Comparison of ENCODE assay signal across 10 mouse cellular contexts in the genomic region with DNA sequence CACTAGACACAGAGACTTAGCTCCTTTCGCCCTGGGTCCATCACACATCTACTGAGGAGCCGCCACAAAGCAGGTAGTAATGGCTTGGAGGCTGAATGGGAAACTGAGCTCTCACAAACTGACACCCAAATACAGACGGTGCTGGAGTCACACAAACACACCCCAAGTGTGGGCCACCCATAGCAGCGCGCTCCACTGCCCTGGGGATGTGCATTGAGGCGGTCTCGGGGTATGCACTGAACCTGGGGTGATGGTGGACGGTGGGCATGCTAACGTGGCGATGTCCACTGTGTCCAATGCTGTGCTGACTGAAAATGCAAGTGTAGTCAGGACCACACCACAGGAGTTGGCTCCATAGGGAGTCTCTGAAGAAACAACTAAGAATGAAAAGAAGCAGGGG. TPM values are rescaled to one million over a fixed set of nuclear protein-coding genes. Genes with fewer than 3 reads are reported as not detected.
DNase-seq lines count a peak whose midpoint lies in the region; ATAC-seq lines count a peak whose summit lies in the region.
"Had no signal": no experiment of that assay in that cellular context is flagged by ENCODE, and none has a peak within 500 bp of the region (broad histone marks: within the 10 kb centered on the region; RNA-seq: fewer than 3 reads in every experiment).

No protein-coding gene starts in this region.

- intact Hi-C loops in heart, postnatal 25 days (cut with DNase I), result loop anchor here (5.0 kb wide), 1 partner anchor 42 kb away; no protein-coding TSS in a partner anchor

- no peak overlapping the region for H3K4me2 ChIP-seq in heart, embryonic 11.5 days
- no peak overlapping the region for H3K4me2 ChIP-seq in embryonic facial prominence, embryonic 12.5 days (replicated peaks)
- no peak overlapping the region for H3K4me2 ChIP-seq in midbrain, embryonic 16.5 days (ENCODE audit: low read length)

- DNase-seq in heart, postnatal 25 days (ENCODE audit: low spot score), result no peak
- no peak for DNase-seq in hindbrain, embryonic 10.5 days (ENCODE audit: low spot score)
- no peak for DNase-seq in kidney, adult 18-20 months
- no peak for DNase-seq in adrenal gland, postnatal 4 days (ENCODE audit: low spot score in 2 of 2)
- no peak for DNase-seq in gastrocnemius, postnatal 10 days

- no peaks in the 10 kb centered on the region for H3K9me3 ChIP-seq in heart, embryonic 11.5 days (replicated peaks; ENCODE audit: control insufficient read depth, low read length)
- no peaks in the 10 kb centered on the region for H3K9me3 ChIP-seq in embryonic facial prominence, embryonic 12.5 days
- no peaks in the 10 kb centered on the region for H3K9me3 ChIP-seq in hindbrain, embryonic 10.5 days
- H3K9me3 ChIP-seq in midbrain, embryonic 16.5 days (replicated peaks; ENCODE audit: control insufficient read depth, low read length, poor library complexity, severe bottlenecking), result no peaks in the 10 kb centered on the region

- 88% methylated on average over 10 of the region's 10 CpGs for WGBS in heart, embryonic 11.5 days (ENCODE audit: insufficient replicate concordance)
- 88% methylated on average over 10 of the region's 10 CpGs for WGBS in embryonic facial prominence, embryonic 12.5 days
- WGBS in hindbrain, embryonic 10.5 days, result 90% methylated on average over 10 of the region's 10 CpGs
- WGBS in midbrain, embryonic 16.5 days, result 83% methylated on average over 10 of the region's 10 CpGs

- peak overlapping the region; percentile 72 for H3K27ac ChIP-seq in heart, embryonic 11.5 days (ENCODE audit: low read depth, low read length)
- peak overlapping the region; percentile 36; the same call in 1 of the 2 replicates for H3K27ac ChIP-seq in embryonic facial prominence, embryonic 12.5 days
- peak overlapping the region; percentile 36 for H3K27ac ChIP-seq in hindbrain, embryonic 10.5 days
- peak overlapping the region; percentile 8 for H3K27ac ChIP-seq in midbrain, embryonic 16.5 days (ENCODE audit: low read length)
- H3K27ac ChIP-seq: liver, embryonic 14.5 days had no signal

- H3K9ac ChIP-seq in heart, embryonic 11.5 days (ENCODE audit: low read depth, low read length), result no peak overlapping the region
- H3K9ac ChIP-seq in embryonic facial prominence, embryonic 12.5 days, result no peak overlapping the region
- H3K9ac ChIP-seq in midbrain, embryonic 16.5 days (ENCODE audit: low read depth, low read length), result 0 out of 2 replicates have a peak overlapping the region, but pooled peaks have one; percentile 4
- H3K9ac ChIP-seq: liver, embryonic 14.5 days had no signal

- no peaks in the 10 kb centered on the region for H3K27me3 ChIP-seq in heart, embryonic 11.5 days (ENCODE audit: control insufficient read depth, insufficient read depth, low read length)
- no peaks in the 10 kb centered on the region for H3K27me3 ChIP-seq in embryonic facial prominence, embryonic 12.5 days
- H3K27me3 ChIP-seq in hindbrain, embryonic 10.5 days (ENCODE audit: insufficient read depth, poor library complexity, severe bottlenecking), result no peaks in the 10 kb centered on the region
- H3K27me3 ChIP-seq in midbrain, embryonic 16.5 days (ENCODE audit: control insufficient read depth, insufficient read depth, low read depth, low read length), result no peaks in the 10 kb centered on the region
- H3K27me3 ChIP-seq: Patski had no signal

- H3K4me3 ChIP-seq in heart, embryonic 11.5 days (ENCODE audit: low read depth, low read length), result no peak overlapping the region
- H3K4me3 ChIP-seq in embryonic facial prominence, embryonic 12.5 days, result no peak overlapping the region
- no peak overlapping the region for H3K4me3 ChIP-seq in hindbrain, embryonic 10.5 days
- H3K4me3 ChIP-seq in midbrain, embryonic 16.5 days (ENCODE audit: low read depth, low read length), result no peak overlapping the region

- peaks cover 62% of the 10 kb centered on the region for H3K4me1 ChIP-seq in heart, embryonic 11.5 days (ENCODE audit: control insufficient read depth, insufficient read depth, low read length)
- H3K4me1 ChIP-seq in embryonic facial prominence, embryonic 12.5 days, result peaks cover 30% of the 10 kb centered on the region
- H3K4me1 ChIP-seq in hindbrain, embryonic 10.5 days (replicated peaks), result peaks cover 50% of the 10 kb centered on the region
- peaks cover 26% of the 10 kb centered on the region for H3K4me1 ChIP-seq in midbrain, embryonic 16.5 days (ENCODE audit: control insufficient read depth, insufficient read depth, low read length)

- peaks cover 6% of the 10 kb centered on the region; the same call in 1 of the 2 replicates for H3K36me3 ChIP-seq in heart, embryonic 11.5 days (ENCODE audit: control insufficient read depth, insufficient read depth, low read length)
- H3K36me3 ChIP-seq in embryonic facial prominence, embryonic 12.5 days, result peaks cover 9% of the 10 kb centered on the region
- H3K36me3 ChIP-seq in hindbrain, embryonic 10.5 days, result peaks cover 50% of the 10 kb centered on the region
- peaks cover 10% of the 10 kb centered on the region for H3K36me3 ChIP-seq in midbrain, embryonic 16.5 days (ENCODE audit: control insufficient read depth, insufficient read depth, low read length)

- ATAC-seq in heart, embryonic 11.5 days (replicated peaks; ENCODE audit: insufficient number of reproducible peaks, low FRiP score, low TSS enrichment), result no peak
- no peak for ATAC-seq in embryonic facial prominence, embryonic 12.5 days (ENCODE audit: insufficient number of reproducible peaks, insufficient read depth, low FRiP score, low TSS enrichment)
- no peak for ATAC-seq in midbrain, embryonic 16.5 days

RNA-seq across cellular contexts. Expression of a gene that starts 22.7 kb away (rescaled TPM):
- 0.97 and 1.5 TPM in 2 replicates for polyA plus RNA-seq in heart, embryonic 11.5 days (2014; fragmentation: Nextera tagmentation; extraction: Ambion mirVana)
- total RNA-seq in heart, postnatal 25 days (2021), result 1 to 10 TPM; 2.4 to 3.6 TPM
- 1.5 and 1.9 TPM in 2 replicates for polyA plus RNA-seq in embryonic facial prominence, embryonic 12.5 days (2016; fragmentation: Nextera tagmentation; extraction: Ambion mirVana)
- polyA plus RNA-seq in hindbrain, embryonic 10.5 days (2016; fragmentation: Nextera tagmentation; extraction: Ambion mirVana), result 1.3 and 1.7 TPM in 2 replicates
- 1.6 and 2.0 TPM in 2 replicates for polyA plus RNA-seq in midbrain, embryonic 16.5 days (2015; fragmentation: Nextera tagmentation; extraction: Ambion mirVana)
- total RNA-seq in adrenal gland, postnatal 4 days (2021), result 1 to 10 TPM; 3.2 to 4.3 TPM
- total RNA-seq in gastrocnemius, postnatal 10 days (2021), result 1 to 10 TPM; 1.8 to 3.3 TPM

RNA-seq across cellular contexts. Expression of a gene that starts 53.4 kb away (rescaled TPM):
- polyA plus RNA-seq in heart, embryonic 11.5 days (2014; fragmentation: Nextera tagmentation; extraction: Ambion mirVana), result 113 and 140 TPM in 2 replicates
- total RNA-seq in heart, postnatal 25 days (2021), result 10 to 100 TPM; 34.5 to 35.2 TPM
- polyA plus RNA-seq in embryonic facial prominence, embryonic 12.5 days (2016; fragmentation: Nextera tagmentation; extraction: Ambion mirVana), result 123 and 127 TPM in 2 replicates
- polyA plus RNA-seq in hindbrain, embryonic 10.5 days (2016; fragmentation: Nextera tagmentation; extraction: Ambion mirVana), result 248 and 258 TPM in 2 replicates
- 201 and 209 TPM in 2 replicates for polyA plus RNA-seq in midbrain, embryonic 16.5 days (2015; fragmentation: Nextera tagmentation; extraction: Ambion mirVana)
- total RNA-seq in adrenal gland, postnatal 4 days (2021), result 100 to 1,000 TPM in 1 of 2 experiments, 10 to 100 TPM in 1; 99.1 to 105 TPM
- 10 to 100 TPM; 39.1 to 48.9 TPM for total RNA-seq in gastrocnemius, postnatal 10 days (2021)

RNA-seq across cellular contexts. Expression of a gene that starts 54.8 kb away (rescaled TPM):
- 11.7 and 12.3 TPM in 2 replicates for polyA plus RNA-seq in heart, embryonic 11.5 days (2014; fragmentation: Nextera tagmentation; extraction: Ambion mirVana)
- 1 to 10 TPM; 6.7 to 7.3 TPM for total RNA-seq in heart, postnatal 25 days (2021)
- 116 and 118 TPM in 2 replicates for polyA plus RNA-seq in embryonic facial prominence, embryonic 12.5 days (2016; fragmentation: Nextera tagmentation; extraction: Ambion mirVana)
- polyA plus RNA-seq in hindbrain, embryonic 10.5 days (2016; fragmentation: Nextera tagmentation; extraction: Ambion mirVana), result 34.4 and 46.0 TPM in 2 replicates
- polyA plus RNA-seq in midbrain, embryonic 16.5 days (2015; fragmentation: Nextera tagmentation; extraction: Ambion mirVana), result 4.8 and 5.0 TPM in 2 replicates
- total RNA-seq in adrenal gland, postnatal 4 days (2021), result 10 to 100 TPM; 24.5 to 25.2 TPM
- total RNA-seq in gastrocnemius, postnatal 10 days (2021), result 10 to 100 TPM; 13.0 to 23.1 TPM
- polyA plus RNA-seq: Patski had no signal

Comparison
In these comparisons a context has a peak if more than half of its experiments do, and no peak if none do; other contexts are left out.
1. H3K27ac ChIP-seq: peak in every context shown above with its lines; median percentile 72 in heart, embryonic 11.5 days; 36 in embryonic facial prominence, embryonic 12.5 days; 36 in hindbrain, embryonic 10.5 days; 8 in midbrain, embryonic 16.5 days.